Mouse (Mus musculus): ENCODE results near the gene Slc13a5. TPM values are rescaled to one million over a fixed set of nuclear protein-coding genes. Genes with fewer than 3 reads are reported as not detected.

Gene Slc13a5
- polyA plus RNA-seq, 2 experiments from 2014 or later: not detected

DNA sequence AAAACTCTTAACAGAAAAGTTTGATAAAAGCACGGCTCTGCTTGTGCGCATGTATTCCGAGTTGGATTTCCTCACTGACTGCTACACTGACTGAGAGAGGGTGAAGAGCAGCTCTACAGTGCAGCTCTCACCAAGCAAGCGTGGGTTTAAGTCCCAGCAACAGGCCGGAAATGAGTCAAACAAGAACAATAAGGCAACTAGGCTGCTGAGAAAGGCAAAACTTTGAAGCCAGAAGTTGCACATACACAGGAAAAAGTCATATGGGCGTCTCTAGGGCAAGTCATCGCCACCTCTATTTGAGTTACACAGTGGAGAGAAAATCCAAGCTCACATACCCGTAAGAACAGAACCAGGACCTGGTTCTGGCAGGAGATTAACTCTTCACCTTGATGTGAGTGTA is 70.5 kb downstream of the Slc13a5 start:
- ATAC-seq: peak; percentile 94

DNA sequence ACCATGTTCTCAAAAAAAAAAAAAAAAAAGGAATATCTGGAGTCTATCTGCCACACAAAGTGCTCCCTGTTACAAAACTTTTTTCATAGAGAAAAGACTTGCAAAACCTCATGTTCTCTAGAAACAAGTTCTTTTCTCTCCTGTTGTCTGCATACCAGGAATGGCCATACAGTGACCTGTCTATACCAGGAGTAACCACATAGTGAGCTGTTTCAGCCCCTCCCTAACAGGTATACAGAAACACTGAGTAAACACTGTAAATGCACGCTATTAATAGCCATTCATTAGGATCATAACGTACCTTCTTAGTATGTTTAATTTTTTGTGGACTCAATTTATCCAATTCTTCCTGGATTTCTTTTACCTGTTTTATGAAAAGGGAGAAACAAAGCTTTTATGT is 72.8 kb downstream of the Slc13a5 start:
- no peak for ATAC-seq

Other genes starting within 250 kb of the Slc13a5 start
- gene Aipl1, start 229.7 kb downstream of the Slc13a5 start, polyA plus RNA-seq (2017; shearing (Covaris generic)): not detected
- 1 to 10 TPM; 1.8 to 5.1 TPM for gene Pimreg, start 225.2 kb downstream of the Slc13a5 start, polyA plus RNA-seq (2017; shearing (Covaris generic))
- under 1 TPM in 1 of 2 experiments, not detected in 1; 0.11 TPM for gene Pitpnm3, start 131.4 kb downstream of the Slc13a5 start, polyA plus RNA-seq (2017; shearing (Covaris generic))
- not detected for gene Gm43951, start 60.4 kb downstream of the Slc13a5 start, polyA plus RNA-seq (2017; shearing (Covaris generic))
- gene 4933427D14Rik, start 59.8 kb downstream of the Slc13a5 start, polyA plus RNA-seq (2017; shearing (Covaris generic)): 10 to 100 TPM; 19.2 to 24.4 TPM
- 10 to 100 TPM; 86.0 to 99.9 TPM for gene Txndc17, start 59.7 kb downstream of the Slc13a5 start, polyA plus RNA-seq (2017; shearing (Covaris generic))
- 10 to 100 TPM; 17.9 to 19.9 TPM for gene Med31, start 51.6 kb downstream of the Slc13a5 start, polyA plus RNA-seq (2017; shearing (Covaris generic))
- 100 to 1,000 TPM in 1 of 2 experiments, 10 to 100 TPM in 1; 97.3 to 116 TPM for gene Xaf1, start 34.4 kb upstream of the Slc13a5 start, polyA plus RNA-seq (2017; shearing (Covaris generic))
- gene Fbxo39, start 47.2 kb upstream of the Slc13a5 start, polyA plus RNA-seq (2017; shearing (Covaris generic)): under 1 TPM in 1 of 2 experiments, not detected in 1; 0.96 TPM
- not detected for gene Tekt1, start 95.2 kb upstream of the Slc13a5 start, polyA plus RNA-seq (2017; shearing (Covaris generic))
- under 1 TPM in 1 of 2 experiments, not detected in 1; 0.23 TPM for gene Smtnl2, start 144.5 kb upstream of the Slc13a5 start, polyA plus RNA-seq (2017; shearing (Covaris generic))
- not detected for gene Ggt6, start 168.3 kb upstream of the Slc13a5 start, polyA plus RNA-seq (2017; shearing (Covaris generic))
- gene Mybbp1a, start 174.1 kb upstream of the Slc13a5 start, polyA plus RNA-seq (2017; shearing (Covaris generic)): 100 to 1,000 TPM in 1 of 2 experiments, 10 to 100 TPM in 1; 73.7 to 102 TPM
- gene Spns2, start 222.7 kb upstream of the Slc13a5 start, polyA plus RNA-seq (2017; shearing (Covaris generic)): not detected